Mouse (Mus musculus) limb, embryonic 10.5 days (tissue): ENCODE measurements around the gene Cdkn1a. TPM values are rescaled to one million over a fixed set of nuclear protein-coding genes. Genes with fewer than 3 reads are reported as not detected.
"Not testable (repeated sequence)": the region's sequence is repeated elsewhere in the genome, so short reads cannot be mapped to it uniquely, and the experiment has no call there.

Source experiments
- DNase-seq: peaks from one replicate; pipeline ENCODE4 v3.0.0-alpha.2; 2017; ENCODE audit warnings: low spot score
- H3K27ac ChIP-seq: fragments of 300-500 bp; sonication (generic); 2 replicates; pipeline ENCODE4 v1.5.1; 2016; ENCODE audit warnings: mild to moderate bottlenecking
- H3K27me3 ChIP-seq: fragments of 300-500 bp; sonication (generic); 2 replicates; pipeline ENCODE4 v1.6.1; 2016; ENCODE audit warnings: low read depth, mild to moderate bottlenecking; ENCODE audit not compliant: poor library complexity, severe bottlenecking
- H3K36me3 ChIP-seq: fragments of 300-500 bp; sonication (generic); 2 replicates; pipeline ENCODE4 v1.6.1; 2016; ENCODE audit warnings: mild to moderate bottlenecking, moderate library complexity
- H3K4me1 ChIP-seq: fragments of 300-500 bp; sonication (generic); 2 replicates; pipeline ENCODE4 v1.6.1; 2016
- H3K4me3 ChIP-seq: fragments of 300-500 bp; sonication (generic); 2 replicates; pipeline ENCODE4 v1.5.1; 2016; ENCODE audit warnings: mild to moderate bottlenecking, moderate library complexity
- H3K9me3 ChIP-seq: fragments of 300-500 bp; sonication (generic); replicated peaks from 2 replicates; pipeline ENCODE4 v1.6.1; 2016; ENCODE audit warnings: mild to moderate bottlenecking
- WGBS: fragments of 180-500 bp; shearing (Covaris S2); methylation state at CpG from one replicate; pipeline ENCODE4 v1.1.7; 2016; 5-methylcytosine and 5-hydroxymethylcytosine counted together
- polyA plus RNA-seq: library from polyadenylated mRNA; unstranded; fragments of >200 nt; fragmentation: Nextera tagmentation; extraction: Ambion mirVana; gene quantifications from 2 replicates; pipeline ENCODE4 v1.2.1, GENCODE M21; 2016

Cdkn1a gene
- polyA plus RNA-seq, 1 experiment from 2014 or later = 28.8 TPM

- no peak for DNase-seq
- WGBS = 72% methylated on average over 13 of the region's 13 CpGs
- H3K27me3 ChIP-seq = 0 out of 2 replicates have a peak, but pooled peaks cover 2% of the 10 kb centered on the region
- H3K27ac ChIP-seq = no peak overlapping the region
- peaks cover 29% of the 10 kb centered on the region for H3K4me1 ChIP-seq
- no peak overlapping the region for H3K4me3 ChIP-seq
- H3K36me3 ChIP-seq = no peaks in the 10 kb centered on the region
- H3K9me3 ChIP-seq = no peaks in the 10 kb centered on the region
Measured at GRCm38 (mm10) chr17:29062119-29063035, 28.4 kb upstream of the Cdkn1a start.

GRCm38 (mm10) chr17:29063121-29063987, 27.4 kb upstream of the Cdkn1a start:
- Histone ChIP-seq H3K4me1 (peaks cover 26% of the 10 kb centered on the region), H3K4me3 (no peak overlapping the region), H3K9me3 (no peaks in the 10 kb centered on the region), H3K27me3 (0 out of 2 replicates have a peak, but pooled peaks cover 2% of the 10 kb centered on the region), H3K27ac (no peak overlapping the region; the same call in 1 of the 2 replicates), H3K36me3 (no peaks in the 10 kb centered on the region)
- 59% methylated on average over 8 of the region's 8 CpGs for WGBS
- no peak for DNase-seq

GRCm38 (mm10) chr17:29063988-29064285, 26.8 kb upstream of the Cdkn1a start:
- Histone ChIP-seq H3K9me3 (no peaks in the 10 kb centered on the region), H3K4me3 (no peak overlapping the region), H3K36me3 (no peaks in the 10 kb centered on the region), H3K4me1 (peaks cover 29% of the 10 kb centered on the region), H3K27me3 (0 out of 2 replicates have a peak, but pooled peaks cover 2% of the 10 kb centered on the region), H3K27ac (no peak overlapping the region; the same call in 1 of the 2 replicates)
- DNase-seq = no peak
- 75% methylated on average over 2 of the region's 2 CpGs for WGBS

DNA sequence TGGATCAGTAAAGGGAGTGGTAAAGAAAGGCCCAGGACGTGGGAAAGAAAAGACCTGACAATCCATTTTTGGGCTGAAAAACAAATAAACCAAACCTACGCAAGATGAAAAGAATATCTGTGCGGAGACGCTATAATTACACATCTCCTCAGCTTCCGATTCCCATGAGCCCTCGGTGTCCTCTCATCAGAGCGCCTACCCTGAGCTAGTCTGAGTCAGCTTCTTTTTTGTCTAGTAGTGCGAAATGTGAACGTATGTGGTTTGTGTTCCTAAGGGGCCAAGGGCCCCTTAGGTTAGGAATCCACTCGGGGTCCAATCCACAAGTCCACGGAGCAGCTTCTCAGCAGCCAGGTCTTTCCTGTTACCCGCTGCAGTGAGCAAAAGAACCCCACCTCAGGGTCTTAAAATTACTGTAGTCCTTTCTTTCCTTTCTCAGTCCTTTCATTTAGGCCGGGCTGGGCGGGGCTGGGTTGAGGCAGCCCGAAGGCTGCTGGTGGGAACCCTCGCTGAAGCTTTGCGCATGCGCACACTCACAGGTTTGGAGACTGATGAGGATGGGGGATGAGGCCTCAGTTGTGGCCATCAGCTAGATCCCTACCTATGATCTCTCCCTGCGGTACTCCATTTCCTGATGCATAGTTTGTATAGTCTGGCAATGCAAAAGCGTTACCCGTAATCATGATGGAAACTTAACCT, 25.4 kb upstream of the Cdkn1a start:
- no peaks in the 10 kb centered on the region for H3K9me3 ChIP-seq
- WGBS = 84% methylated on average over 21 of the region's 21 CpGs
- no peaks in the 10 kb centered on the region for H3K36me3 ChIP-seq
- peaks cover 41% of the 10 kb centered on the region for H3K4me1 ChIP-seq
- no peak for DNase-seq
- no peak overlapping the region for H3K4me3 ChIP-seq
- 0 out of 2 replicates have a peak, but pooled peaks cover 2% of the 10 kb centered on the region for H3K27me3 ChIP-seq
- H3K27ac ChIP-seq = no peak overlapping the region

- H3K27me3 ChIP-seq = 0 out of 2 replicates have a peak, but pooled peaks cover 2% of the 10 kb centered on the region
- DNase-seq = no peak
- no peaks in the 10 kb centered on the region for H3K36me3 ChIP-seq
- no peak overlapping the region for H3K4me3 ChIP-seq
- WGBS = 94% methylated on average over 3 of the region's 3 CpGs
- no peaks in the 10 kb centered on the region for H3K9me3 ChIP-seq
- H3K27ac ChIP-seq = no peak overlapping the region
- peaks cover 44% of the 10 kb centered on the region for H3K4me1 ChIP-seq
Measured at GRCm38 (mm10) chr17:29065971-29066370, 24.8 kb upstream of the Cdkn1a start.

GRCm38 (mm10) chr17:29067416-29067815, 23.4 kb upstream of the Cdkn1a start:
- H3K9me3 ChIP-seq, H3K27ac ChIP-seq, H3K4me3 ChIP-seq, H3K36me3 ChIP-seq, H3K27me3 ChIP-seq, DNase-seq: not testable (repeated sequence)
- peaks cover 47% of the 10 kb centered on the region for H3K4me1 ChIP-seq
- WGBS = 92% methylated on average over 3 of the region's 3 CpGs

DNA sequence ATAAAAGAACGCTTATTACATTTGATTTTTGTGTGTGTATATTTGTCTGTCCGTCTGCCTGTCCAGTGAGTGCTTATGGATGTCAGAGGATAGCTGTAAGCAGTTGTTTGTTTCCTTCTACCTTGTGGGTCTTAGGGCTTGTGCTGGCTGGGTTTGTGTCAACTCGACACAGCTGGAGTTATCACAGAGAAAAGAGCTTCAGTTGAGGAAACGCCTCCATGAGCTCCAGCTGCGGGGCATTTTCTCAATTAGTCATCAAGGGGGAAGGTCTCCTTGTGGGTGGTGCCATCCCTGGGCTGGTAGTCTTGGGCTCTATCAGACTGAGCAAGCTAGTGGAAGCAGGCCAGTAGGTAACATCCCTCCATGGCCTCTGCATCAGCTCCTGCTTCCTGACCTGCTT, 22.9 kb upstream of the Cdkn1a start:
- Histone ChIP-seq H3K27me3 (0 out of 2 replicates have a peak, but pooled peaks cover 2% of the 10 kb centered on the region), H3K4me3 (no peak overlapping the region), H3K9me3 (no peaks in the 10 kb centered on the region), H3K36me3 (no peaks in the 10 kb centered on the region), H3K4me1 (peaks cover 47% of the 10 kb centered on the region), H3K27ac (no peak overlapping the region)
- DNase-seq = no peak
- 47% methylated on average over 5 of the region's 5 CpGs for WGBS

GRCm38 (mm10) chr17:29069063-29069462, 21.7 kb upstream of the Cdkn1a start:
- H3K4me1 ChIP-seq = peaks cover 47% of the 10 kb centered on the region
- H3K36me3 ChIP-seq = no peaks in the 10 kb centered on the region
- no peaks in the 10 kb centered on the region for H3K9me3 ChIP-seq
- H3K4me3 ChIP-seq = no peak overlapping the region
- no peak overlapping the region for H3K27ac ChIP-seq
- H3K27me3 ChIP-seq = 0 out of 2 replicates have a peak, but pooled peaks cover 4% of the 10 kb centered on the region
- no peak for DNase-seq
- 71% methylated on average over 10 of the region's 10 CpGs for WGBS

DNA sequence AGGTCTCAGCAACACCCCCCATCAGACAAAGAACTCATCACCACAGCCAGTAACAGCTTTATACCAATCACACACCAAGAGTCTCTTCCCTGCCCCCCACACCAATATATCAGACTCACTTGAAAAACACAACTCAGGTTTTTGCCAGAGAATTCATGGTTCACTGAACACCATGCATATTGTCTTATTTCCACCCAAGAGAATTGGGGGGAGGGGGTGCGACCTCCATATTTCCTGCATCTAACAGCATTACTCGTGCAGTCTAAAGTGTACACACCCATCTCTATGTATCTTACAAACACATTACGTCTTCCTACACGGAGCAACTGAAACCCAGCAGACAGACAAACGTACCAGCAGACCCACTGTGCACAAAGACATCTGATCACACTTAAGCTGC, 19.0 kb upstream of the Cdkn1a start:
- WGBS = 72% methylated on average over 5 of the region's 5 CpGs
- Histone ChIP-seq H3K27ac (no peak overlapping the region), H3K4me3 (no peak overlapping the region)

GRCm38 (mm10) chr17:29072701-29073307, 18.0 kb upstream of the Cdkn1a start:
- H3K36me3 ChIP-seq = no peaks in the 10 kb centered on the region
- 12% methylated on average over 11 of the region's 11 CpGs for WGBS
- peaks cover 7% of the 10 kb centered on the region; the same call in 1 of the 2 replicates for H3K27me3 ChIP-seq
- H3K9me3 ChIP-seq = no peaks in the 10 kb centered on the region
- H3K4me3 ChIP-seq = no peak overlapping the region
- H3K27ac ChIP-seq = no peak overlapping the region
- DNase-seq = no peak
- peaks cover 45% of the 10 kb centered on the region for H3K4me1 ChIP-seq

More for the DNA sequence above, 19.0 kb upstream of the Cdkn1a start:
- no peaks in the 10 kb centered on the region for H3K9me3 ChIP-seq
- DNase-seq = no peak
- 0 out of 2 replicates have a peak, but pooled peaks cover 4% of the 10 kb centered on the region for H3K27me3 ChIP-seq
- peaks cover 45% of the 10 kb centered on the region for H3K4me1 ChIP-seq
- H3K36me3 ChIP-seq = no peaks in the 10 kb centered on the region

DNA sequence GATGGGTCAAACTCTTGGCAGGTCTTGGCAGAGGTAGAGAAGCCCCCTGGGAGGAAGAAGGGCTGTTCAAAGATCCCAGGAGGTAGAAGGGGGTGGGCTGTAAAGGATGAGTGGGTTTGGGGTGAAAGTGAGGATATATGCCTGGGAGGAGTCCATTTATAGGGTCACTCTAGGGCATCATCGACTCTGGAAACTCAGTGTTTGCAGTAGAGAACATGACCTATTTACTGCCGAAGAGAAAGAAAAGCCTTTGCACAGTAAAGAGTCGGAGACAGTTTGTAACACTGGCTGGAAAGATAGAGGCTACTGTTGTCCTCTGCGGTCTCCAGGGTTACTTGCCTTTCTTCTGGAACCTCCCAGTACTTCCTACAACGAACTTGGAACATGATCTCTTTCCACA, 17.5 kb upstream of the Cdkn1a start:
- H3K27me3 ChIP-seq = peaks cover 11% of the 10 kb centered on the region
- no peaks in the 10 kb centered on the region for H3K9me3 ChIP-seq
- peaks cover 47% of the 10 kb centered on the region for H3K4me1 ChIP-seq
- DNase-seq = no peak
- no peaks in the 10 kb centered on the region for H3K36me3 ChIP-seq
- 54% methylated on average over 5 of the region's 5 CpGs for WGBS
- no peak overlapping the region for H3K4me3 ChIP-seq
- no peak overlapping the region for H3K27ac ChIP-seq

DNA sequence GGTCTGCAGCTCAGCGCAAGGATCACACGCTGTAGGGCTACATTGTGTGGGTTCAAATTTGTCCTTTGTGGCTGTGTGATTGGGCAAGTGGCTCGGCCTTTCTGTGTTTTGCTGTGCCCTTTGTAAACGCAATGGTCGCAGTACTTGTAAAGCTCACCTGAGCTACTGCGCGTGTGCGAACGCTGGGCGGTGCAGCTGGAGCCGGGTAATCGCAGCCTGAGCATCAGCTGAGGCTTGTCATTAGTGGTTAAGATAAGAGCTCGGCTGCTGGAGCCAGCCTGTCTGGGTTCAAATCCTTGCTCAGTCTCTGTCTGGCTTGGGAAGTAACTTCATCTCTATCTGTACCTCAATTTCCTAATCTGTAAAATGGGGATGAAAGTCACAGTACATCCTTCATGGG, 16.7 kb upstream of the Cdkn1a start:
- WGBS = 82% methylated on average over 13 of the region's 13 CpGs
- Histone ChIP-seq H3K4me1 (peaks cover 47% of the 10 kb centered on the region), H3K4me3 (no peak overlapping the region), H3K27me3 (peaks cover 19% of the 10 kb centered on the region), H3K27ac (no peak overlapping the region), H3K9me3 (no peaks in the 10 kb centered on the region), H3K36me3 (no peaks in the 10 kb centered on the region)
- no peak for DNase-seq
